Mouse (Mus musculus) telencephalon, adult 2 months (tissue): ENCODE results near the gene Mmab.

ENCODE experiments used
- DNase-seq: peaks from one replicate; pipeline ENCODE4 v3.0.0-alpha.2; 2011; ENCODE audit warnings: low read depth, low spot score

The Mmab gene

GRCm38 (mm10) chr5:114443566-114444367, at the start of gene Mmab, which contains the start of gene Mvk:
Gene Mmab (minus strand): TSS chr5:114444060.
Gene Mvk (plus strand): TSS chr5:114444269.
- DNase-seq, result peak; percentile 98

- no peak for DNase-seq
Observed at GRCm38 (mm10) chr5:114490241-114490640, 46.4 kb upstream of the Mmab start.

- DNase-seq, result peak; percentile 59
Observed at GRCm38 (mm10) chr5:114489570-114489969, 45.7 kb upstream of the Mmab start.

GRCm38 (mm10) chr5:114485685-114486084, 41.8 kb upstream of the Mmab start:
- no peak for DNase-seq

- DNase-seq, result no peak
Observed at GRCm38 (mm10) chr5:114482587-114483011, 38.7 kb upstream of the Mmab start.

DNA sequence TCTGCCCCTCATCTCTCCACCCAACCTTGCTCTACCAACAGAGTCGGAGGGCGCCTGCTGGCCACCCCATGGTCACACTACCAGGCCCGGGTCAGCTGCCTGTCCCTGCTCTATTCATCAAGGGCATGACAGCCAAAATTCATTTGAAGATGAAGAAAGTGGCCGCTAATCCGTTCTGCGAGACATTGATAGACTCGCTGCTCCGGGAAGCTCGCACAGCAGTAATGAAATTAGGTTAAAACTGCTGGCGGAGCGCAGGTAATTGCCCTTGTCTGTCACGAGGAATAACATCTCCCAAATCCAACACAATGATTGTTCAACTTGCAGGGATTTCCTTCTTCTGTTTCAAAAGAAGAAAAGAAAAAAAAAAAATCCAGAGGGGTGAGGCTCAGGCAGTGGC, 34.4 kb upstream of the Mmab start:
- no peak for DNase-seq

GRCm38 (mm10) chr5:114474741-114475491, 31.1 kb upstream of the Mmab start:
- DNase-seq, result peak; percentile 44

- DNase-seq, result no peak
Observed at GRCm38 (mm10) chr5:114470359-114470758, 26.5 kb upstream of the Mmab start.

DNA sequence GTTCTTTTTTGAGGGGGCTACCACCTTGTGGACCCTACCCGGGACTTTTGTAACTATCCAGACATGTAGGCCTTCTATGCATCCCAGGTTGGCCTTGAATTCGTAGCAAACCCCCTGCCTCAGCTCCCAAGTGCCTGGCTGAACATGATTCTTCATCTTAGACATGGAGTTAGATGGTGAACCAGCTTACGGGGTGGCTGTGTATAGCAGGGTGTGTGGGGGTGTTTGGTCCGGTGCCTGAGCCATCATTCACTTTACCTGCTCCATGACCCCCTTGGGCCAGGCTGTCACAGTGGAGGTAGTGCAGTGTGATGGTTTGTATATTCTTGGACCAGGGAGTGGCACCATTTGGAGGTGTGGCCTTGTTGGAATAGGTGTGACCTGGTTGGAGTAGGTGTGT, 24.1 kb upstream of the Mmab start:
- no peak for DNase-seq

GRCm38 (mm10) chr5:114467430-114467829, 23.6 kb upstream of the Mmab start:
- peak; percentile 28 for DNase-seq

DNA sequence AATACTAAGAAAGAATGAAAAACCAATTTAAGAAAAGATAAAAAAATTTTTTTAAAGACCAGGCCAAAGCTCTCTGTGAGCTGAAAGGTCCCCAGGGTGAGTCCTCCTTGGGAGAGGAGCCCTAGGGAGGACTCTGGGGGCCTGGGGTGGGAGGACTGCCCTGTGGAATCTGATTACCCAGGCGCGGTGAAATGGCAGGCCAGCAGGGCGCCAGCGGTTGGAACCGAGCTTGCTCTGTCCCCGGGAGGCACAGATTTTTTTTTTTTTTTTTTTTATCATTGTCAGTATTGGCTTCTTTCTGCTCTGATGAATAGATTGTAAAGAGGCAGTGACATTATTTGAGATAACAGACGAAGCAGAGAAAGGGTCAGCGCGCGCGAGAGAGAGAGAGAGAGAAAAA, 23.2 kb upstream of the Mmab start:
- no peak for DNase-seq

DNA sequence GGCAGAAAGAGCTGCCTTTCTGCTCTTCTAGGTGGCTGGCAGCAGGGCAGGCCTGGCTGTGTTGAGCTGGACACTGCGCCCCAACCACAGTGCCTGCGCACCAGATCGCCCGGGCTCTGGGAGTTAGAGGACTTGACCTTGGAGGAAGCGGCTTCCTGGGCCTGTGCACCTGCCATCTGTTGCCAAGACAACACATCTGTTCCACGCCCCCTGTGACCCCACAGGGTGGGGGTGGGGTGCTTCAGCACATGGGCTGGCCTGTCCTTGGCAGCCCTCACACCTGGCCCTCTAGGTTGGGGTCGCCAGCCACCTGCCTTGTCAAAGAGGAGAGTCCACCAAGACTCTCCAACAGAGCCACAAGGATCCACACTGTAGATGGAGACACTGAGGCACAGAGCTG, 21.8 kb upstream of the Mmab start:
- no peak for DNase-seq

DNA sequence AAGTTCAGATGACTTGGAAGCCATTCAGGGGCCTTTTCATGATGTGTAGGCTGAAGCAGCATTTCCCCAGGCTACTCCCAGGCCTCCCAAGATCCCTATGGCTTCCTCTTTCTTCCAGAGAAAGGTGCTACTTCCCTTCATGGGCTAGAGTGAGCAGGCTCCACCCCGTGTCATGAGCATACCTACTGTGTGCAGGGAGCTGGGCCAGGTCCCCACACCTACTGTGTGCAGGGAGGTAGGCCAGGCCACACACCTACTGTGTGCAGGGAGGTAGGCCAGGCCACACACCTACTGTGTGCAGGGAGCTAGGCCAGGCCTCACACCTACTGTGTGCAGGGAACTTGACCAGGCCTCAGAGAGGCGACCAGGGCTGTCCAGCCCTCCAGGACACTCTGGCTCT, 20.7 kb upstream of the Mmab start:
- DNase-seq, result no peak

GRCm38 (mm10) chr5:114462067-114463040, 18.5 kb upstream of the Mmab start:
- no peak for DNase-seq

DNA sequence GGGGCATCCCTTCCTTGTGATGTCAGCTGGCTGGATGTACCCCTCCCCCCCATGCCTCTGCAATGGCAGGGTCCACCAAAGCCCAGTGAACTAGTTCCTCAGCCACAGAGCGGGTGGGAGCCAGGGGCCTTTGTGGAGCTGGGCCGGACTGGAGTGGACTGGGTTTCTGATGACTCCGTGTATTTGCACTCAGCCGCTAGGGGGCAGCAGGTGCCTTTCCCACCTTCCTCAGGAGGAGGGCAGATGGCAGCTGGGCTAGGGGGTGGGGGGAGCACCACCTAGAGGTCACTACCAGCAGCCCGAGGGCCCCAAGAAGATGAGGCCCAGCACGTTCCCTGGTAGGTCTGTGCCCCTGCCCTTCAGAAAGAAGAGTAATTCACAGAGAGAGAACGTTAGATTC, 17.4 kb upstream of the Mmab start:
- peak; percentile 24 for DNase-seq

DNA sequence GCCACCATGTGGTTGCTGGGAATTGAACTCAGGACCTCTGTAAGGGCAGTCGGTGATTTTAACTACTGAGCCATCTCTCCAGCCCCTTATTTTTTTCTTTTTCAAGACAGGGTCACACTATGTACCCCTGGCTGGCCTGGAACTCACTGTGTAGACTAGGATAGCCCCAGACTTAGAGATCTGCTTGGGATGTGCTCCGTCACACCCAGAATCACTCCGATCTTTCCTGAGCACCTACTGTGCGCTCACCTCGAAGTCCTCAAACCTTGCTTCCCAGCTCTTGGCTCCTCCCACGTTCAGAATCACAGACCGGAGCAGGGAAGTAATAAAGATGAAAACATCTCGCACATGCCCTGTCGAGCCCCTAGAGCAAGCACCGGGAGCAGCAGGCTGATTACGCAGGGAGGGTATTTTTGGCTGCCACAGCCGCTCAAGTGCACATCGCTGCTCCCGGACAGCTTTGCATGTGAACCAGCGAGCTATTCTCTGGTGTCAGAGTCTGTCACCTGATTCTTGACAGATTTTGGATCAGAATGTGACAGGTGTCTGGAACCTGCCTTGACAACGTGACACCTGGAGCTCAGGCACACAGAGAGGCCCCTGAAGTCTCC, 13.2 kb upstream of the Mmab start:
- no peak for DNase-seq

DNA sequence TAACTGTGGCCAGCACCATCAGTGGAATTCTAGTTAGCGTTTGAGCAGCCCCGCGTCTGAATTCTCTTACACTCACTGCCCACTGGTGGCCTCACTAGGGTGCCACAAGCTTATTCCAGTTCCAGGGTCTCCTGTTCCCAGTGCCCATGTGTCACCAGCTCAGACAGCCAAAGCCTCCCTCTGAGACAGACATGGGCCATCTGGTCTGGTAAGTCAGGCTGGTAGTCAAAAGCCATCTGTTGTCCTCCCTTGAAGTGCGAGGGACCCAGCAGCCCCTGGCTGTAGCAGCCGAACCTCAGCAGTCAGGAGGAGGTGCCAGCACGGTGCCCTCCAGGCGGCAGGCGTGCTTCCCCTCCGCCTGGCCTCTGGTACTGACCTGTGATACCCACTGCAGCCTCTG, 12.4 kb upstream of the Mmab start:
- DNase-seq, result no peak

GRCm38 (mm10) chr5:114449011-114449410, 5.2 kb upstream of the Mmab start:
- no peak for DNase-seq

- DNase-seq, result no peak
Observed at GRCm38 (mm10) chr5:114444368-114444692, 470 bp upstream of the Mmab start.

DNA sequence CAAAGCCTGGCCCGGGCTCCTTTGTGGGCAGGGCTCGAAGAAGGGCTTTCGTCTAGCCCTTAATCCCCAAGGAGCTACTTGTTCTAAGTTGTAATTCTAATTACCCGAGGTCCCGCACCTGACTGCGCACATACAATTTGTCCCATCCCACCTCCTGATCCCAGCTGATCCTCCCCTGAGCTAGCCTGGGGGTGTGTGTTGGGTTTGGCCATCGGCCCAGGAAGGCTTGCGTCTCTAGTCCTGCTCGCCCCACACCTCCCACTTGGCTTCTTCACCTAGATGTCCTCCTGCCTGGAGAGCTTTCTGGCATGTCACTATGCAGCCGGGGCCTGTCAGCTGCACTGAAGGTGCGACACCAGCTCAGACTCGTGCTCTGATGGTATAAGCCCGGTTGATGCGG, 8.3 kb downstream of the Mmab start:
- no peak for DNase-seq

GRCm38 (mm10) chr5:114434359-114434758, 9.5 kb downstream of the Mmab start:
- DNase-seq, result no peak
